Mouse (Mus musculus) heart, postnatal 4 days (tissue): Measurements from ENCODE around the gene Zfp341. TPM values are rescaled to one million over a fixed set of nuclear protein-coding genes. Genes with fewer than 3 reads are reported as not detected.

Experiments used
- DNase-seq: peaks from one replicate; pipeline ENCODE4 v3.0.0; 2021
- total RNA-seq, 2 experiments: library from RNA; stranded (reverse); gene quantifications; 2 replicates each; pipeline ENCODE4 v1.2.3; 2021

Gene Zfp341
- total RNA-seq, 2 experiments from 2014 or later = 2.4 TPM

DNA sequence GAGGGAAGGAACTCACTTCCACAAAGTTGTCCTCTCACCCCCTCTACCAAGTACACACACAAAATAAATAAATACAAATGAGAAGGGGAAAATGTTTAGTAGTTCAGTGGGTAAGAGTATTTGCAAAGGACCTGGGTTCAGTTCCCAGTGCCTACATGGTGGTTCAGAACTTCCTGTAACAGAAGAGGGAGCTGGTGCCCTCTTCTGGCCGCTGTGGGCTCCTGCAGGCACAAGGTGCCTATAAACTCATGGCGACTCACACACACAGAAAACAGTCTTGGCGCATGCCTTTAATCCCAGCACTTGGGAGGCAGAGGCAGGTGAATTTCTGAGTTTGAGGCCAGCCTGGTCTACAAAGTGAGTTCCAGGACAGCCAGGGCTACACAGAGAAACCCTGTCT lies 25.4 kb downstream of the Zfp341 start:
- no peak for DNase-seq

DNA sequence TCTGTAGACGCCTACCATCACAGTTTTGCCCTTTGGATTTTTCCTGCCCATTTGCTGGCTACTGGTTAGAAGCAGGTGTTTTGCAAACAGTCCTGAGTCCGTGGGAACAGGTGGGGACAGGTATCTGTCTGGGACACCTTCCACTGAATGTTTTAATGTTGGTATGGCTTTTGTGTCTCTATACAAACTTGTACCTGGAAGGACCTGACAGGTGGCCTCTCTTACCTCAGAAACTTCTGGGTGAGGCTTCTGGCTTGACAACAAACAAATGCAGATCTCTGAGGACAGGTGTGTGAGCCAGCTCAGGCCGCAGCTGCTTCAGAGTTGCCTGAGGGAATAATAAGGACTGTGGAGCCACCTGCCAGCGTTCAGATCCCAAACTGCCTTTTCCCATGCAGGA lies 26.0 kb downstream of the Zfp341 start:
- no peak for DNase-seq

DNA sequence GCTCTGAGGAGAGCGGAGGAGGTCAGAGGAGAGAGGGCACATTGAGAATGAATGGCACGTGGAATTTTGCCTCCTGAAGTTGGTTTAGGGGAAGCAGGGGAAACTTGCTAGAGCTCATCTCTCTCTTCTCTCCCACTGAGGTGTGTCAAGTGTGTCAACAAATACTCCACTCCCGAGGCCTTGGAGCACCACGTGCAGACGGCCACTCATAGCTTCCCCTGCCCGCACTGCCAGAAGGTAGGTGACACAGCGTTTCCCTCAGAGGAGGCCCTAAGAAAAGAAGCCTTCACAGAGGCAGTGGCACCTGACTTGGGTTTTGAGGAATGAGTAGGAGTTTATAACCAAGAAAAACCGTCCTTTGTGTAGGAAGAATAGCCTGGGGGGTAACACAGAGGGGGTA lies 28.1 kb downstream of the Zfp341 start:
- no peak for DNase-seq

DNA sequence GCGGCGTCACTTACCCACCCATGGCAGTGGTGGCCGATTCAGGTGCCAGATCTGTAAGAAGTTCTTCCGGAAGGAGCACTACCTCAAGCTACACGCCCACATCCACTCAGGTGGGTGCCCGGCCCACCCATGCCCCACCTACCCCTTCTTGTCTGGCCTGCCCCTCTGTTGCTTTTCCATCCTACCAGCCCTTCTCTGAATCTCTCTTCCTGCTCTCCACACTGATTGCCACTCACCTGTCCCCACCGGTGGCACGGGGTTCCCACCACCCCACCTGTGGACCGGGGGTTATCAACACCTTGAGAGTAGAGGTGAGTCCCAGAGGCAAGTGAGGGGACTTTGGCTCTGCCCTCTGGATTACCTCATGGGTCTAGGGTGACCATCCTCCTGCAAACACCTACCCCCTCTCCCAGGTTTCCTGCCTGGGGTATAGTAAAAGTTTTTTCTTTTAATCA lies 28.9 kb downstream of the Zfp341 start:
- DNase-seq = no peak

DNA sequence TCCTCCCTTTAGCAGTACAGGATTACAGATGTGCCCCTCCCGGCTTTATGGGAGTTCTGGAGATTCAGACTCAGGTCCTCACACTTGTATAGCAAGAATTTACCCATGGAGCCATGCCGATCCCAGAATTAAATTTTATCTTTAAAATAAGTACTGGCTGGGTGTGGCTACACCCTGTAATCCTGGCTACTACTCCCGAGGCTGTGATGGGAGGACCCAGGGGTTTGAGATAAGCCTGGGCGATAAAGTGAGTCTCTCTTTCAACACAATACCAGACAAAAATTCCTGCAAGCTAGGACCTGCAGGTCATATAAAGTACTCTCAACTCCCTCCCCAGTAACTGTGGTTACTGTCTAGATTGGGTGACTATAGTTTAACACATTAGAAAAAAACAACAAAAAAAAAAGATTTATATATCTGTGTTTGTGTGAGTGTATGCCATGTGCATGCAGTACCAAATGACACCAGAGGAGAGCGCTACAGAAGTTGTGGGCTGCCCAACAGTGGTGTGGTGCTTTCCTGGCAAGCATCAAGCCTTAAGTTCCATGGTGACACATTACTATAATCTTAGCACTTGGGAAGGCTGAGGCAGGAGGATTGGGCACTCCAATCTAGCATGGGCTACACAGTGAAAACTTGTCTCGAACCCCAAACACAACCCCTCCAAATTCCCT lies 29.8 kb downstream of the Zfp341 start:
- no peak for DNase-seq

DNA sequence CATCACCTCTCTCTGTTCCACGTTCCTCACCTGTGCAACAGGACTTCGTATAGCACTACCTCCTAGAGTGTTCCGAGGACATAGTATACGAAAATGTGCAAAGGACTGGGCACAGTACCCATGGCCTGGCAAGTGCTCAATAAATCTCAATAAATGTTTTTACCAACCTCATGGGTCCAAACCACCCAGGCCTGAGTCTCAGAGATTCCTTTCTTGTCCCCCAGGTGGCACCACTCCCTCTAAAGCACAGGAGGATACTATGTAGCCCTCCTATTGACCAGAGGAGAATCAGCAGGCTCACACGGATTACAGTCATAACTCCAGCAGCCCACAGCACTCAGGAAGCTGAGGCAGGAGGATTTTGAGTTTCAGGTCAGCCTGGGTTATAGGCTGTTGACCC lies 33.5 kb downstream of the Zfp341 start:
- peak; percentile 44 for DNase-seq

DNA sequence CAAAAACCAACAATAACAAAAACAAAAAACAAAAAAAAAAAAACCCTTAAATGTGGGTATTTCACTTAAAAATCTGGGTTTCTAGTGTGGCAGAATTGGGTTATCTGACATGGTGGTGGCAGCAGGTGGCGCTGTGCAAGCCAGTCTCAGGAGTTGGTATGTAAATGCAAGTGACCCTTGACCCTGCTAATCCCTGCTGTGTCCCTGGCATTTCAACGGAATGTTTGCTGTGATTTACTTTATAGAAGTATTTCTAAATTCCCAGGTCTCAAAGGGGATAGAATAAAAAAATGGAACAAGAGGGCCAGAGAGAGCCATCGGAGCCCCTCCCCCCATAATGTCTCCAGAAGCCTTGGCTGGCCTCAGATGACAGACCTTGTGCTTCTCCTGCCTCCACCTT lies 35.0 kb downstream of the Zfp341 start:
- no peak for DNase-seq

DNA sequence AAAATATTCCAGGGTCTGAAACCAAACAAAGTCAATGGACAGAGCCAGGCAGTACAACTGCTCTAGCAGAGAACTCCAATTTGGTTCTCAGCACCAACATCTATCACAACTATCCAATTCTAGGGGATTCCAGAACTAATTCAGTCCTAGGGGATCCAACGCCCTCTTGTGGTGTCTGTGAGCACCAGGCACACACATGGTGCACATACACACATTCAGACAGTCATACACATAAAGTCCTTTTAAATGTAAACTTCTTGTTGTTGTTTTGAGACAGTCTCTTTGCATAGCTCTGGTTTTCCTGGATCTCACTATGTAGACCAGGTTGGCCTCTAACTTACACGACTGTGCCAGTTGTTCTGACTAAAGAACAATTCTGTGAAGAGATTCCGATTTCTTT lies 37.3 kb downstream of the Zfp341 start:
- no peak for DNase-seq

DNA sequence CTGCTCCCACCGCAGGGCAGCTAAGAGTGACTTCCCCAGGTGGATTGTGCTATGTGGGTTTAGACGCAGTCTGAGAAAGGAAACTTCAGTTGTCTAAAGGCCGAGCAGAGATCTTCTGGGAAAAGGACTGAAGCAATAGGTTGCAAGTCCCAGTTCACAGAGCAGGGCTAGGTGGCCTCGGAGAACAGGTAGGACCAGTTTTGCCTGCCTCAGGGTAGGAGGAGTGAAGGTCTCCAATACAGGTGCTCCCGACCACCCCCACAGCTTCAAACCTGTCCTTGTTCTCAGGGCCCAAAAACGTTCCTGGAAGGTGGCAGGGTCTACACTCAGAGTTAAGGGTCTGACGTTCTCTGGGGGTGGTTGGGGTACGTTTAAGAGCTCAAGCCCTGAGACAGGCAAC lies 38.3 kb downstream of the Zfp341 start, which contains the start of gene Chmp4b:
Gene Chmp4b (plus strand): TSS at position 343 of the 400 bp plus-strand sequence.
- no peak for DNase-seq

DNA sequence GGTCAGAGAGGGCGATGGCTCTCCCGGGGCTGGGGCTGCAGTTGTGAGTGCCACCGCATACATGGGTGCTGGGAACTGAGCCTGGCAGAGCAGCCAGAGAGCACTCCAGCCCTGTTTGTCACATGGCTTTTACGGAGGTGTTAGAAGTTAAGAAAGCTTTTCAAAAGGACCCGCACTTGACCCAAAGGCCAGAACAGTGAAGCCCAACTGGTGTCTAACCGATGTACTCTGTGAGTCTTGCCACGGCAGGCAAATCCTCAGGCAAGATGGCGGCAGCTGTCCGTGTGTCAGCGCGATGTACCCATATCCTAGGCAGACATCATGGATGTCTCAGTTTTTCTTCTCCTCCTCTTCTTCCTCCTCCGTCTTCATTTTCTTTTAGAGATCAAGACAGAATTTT lies 41.9 kb downstream of the Zfp341 start:
- no peak for DNase-seq

DNA sequence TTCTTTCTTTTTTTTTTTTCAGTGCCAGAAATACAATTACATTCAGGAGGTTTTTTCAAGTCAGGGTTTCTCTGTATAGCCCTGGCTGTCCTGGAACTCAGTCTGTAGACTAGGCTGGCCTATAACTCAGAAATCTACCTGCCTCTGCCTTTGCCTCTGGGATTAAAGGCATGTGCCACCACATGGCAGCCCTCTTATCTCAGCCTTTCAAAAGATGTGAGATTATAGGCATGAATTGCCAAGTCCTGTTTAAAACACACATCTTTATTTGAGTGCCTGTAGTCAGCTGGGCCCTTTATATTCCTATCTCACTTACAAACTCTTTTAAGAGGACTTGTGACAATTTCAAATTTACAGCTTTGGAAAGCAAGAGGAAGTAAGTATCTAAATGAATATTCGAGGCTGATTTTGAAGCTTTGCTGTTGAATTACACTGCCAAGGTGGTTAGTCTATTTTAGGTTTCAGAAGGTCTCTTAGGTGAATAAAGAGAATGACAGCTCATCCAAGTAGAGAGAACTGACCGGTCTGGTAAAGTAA lies 42.8 kb downstream of the Zfp341 start:
- no peak for DNase-seq

DNA sequence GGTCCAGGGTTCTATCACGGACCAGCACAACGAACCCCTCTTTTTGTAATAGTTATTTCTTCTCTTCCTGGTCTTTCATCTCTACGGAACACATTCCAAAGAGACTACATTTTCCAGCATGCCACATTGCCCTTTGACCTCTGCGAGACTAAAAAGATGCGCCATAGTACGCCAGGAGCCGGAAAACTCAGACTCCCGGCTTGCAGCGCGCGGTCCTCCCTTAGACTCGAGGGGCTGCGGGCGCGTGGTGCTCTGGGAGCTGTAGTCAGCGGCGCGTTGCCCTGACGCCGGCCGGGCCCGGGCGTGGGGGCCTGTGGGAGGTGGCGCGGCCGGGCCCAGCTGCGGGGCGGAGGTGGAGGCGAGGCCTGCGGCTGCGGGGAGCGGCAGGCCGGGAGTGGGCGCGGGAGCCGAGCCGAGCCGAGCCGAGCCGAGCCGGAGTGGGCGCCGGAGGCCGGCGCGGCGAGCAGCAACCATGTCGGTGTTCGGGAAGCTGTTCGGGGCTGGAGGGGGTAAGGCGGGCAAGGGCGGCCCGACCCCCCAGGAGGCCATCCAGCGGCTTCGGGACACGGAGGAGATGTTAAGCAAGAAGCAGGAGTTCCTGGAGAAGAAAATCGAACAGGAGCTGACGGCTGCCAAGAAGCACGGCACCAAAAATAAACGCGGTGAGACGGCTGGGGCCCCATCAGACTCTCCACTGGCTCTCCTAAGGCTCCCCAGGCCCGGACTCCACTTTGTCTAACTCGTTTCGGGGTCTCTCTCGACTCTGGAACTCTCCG lies 43.8 kb downstream of the Zfp341 start:
- DNase-seq = peak; percentile 97

DNA sequence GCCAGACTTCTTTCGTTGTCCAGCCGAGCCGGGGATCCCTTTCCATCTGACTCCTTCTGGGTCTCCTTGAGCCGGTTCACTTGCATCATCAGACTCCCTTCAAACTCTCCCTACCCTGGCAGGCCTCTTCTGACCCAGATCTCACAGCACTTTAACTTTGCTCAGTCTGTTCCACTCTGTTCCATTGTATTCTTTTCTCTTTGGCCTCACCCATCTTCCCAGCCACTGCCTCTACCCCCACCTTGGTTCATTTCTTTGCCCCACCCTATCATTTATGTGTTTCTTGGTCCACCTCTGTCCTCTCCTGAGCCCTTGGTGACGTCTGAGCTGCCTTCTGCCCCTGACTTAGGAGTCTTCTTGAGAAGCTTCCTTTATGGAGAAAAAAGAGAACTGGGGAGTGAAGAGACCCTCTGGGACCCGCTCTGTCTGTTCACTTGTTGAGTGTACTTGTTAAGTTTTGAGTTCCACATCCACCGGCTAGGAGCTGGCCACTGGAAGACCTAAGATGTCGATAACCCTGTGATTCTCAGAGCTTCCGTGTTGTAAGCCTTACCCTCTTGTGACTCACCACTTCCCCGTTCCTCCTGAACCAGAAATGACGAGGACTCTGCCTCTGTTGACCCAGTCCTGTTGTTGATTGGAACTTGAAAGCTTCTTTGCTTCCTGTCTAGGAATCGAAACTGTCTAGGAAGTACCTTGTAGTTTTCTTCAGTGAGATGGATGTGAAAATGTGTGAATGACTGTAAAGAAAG lies 44.6 kb downstream of the Zfp341 start:
- DNase-seq = peak; percentile 29

DNA sequence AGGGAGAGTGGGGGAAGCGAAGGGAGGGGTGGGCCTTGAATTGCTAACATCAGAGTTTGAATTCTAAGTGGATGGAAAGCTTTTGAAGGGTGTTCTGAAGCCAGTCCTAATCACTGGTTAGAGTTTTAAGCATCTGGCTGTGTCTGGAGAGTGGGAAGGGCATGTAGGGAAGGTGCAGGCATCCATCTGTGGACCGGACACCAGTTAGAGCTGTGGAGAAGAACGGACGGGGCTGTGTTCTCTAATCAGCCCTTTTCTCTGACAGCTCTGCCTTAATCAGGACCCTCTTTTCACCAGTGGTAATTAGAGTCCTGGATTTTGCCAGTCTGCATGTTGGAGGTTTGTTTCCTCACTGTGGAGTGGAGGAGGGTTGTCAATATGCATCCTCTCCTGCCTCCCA lies 46.0 kb downstream of the Zfp341 start:
- DNase-seq = no peak

DNA sequence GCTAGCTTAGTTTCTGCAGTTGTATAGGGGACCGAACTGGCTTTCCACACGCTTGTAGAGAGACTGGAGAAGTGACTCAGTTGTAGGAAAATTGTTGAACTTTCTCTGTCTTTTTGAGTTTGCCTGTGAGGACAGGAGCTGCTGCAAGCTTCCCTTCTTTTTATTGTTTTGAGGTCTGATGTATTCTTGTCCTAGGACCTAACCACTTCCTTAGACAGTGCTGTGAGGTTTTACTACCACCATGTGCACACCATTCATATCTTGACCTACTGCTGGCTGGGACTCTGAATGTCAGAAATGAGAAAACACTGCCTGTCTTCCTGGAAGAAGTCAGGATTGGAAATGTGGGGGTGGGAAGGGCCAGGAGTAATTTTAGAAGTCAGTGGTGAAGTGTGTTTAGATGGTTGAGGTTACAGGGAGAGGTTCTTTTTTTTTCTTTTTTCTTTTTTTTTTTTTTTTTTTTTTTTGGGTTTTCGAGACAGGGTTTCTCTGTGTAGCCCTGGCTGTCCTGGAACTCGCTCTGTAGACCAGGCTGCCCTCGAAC lies 46.5 kb downstream of the Zfp341 start:
- no peak for DNase-seq

DNA sequence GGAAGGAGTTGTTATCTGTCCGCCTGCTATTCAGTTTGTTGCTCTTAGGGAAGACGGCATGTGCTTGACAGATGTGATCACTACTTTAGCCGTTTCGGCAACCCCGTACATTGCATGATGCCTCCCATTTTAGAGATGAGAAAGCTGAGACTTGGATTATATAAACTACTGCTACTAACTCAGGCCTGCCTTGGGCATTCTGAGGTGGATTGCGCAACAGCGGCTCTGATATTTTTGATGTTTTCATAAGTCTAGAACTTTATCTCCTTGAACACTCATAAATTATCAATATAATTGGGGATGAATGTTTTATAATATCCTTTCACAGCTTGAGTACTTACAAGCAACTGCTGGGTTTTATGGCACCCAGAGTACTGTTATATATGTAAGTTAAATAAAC lies 55.6 kb downstream of the Zfp341 start:
- no peak for DNase-seq

DNA sequence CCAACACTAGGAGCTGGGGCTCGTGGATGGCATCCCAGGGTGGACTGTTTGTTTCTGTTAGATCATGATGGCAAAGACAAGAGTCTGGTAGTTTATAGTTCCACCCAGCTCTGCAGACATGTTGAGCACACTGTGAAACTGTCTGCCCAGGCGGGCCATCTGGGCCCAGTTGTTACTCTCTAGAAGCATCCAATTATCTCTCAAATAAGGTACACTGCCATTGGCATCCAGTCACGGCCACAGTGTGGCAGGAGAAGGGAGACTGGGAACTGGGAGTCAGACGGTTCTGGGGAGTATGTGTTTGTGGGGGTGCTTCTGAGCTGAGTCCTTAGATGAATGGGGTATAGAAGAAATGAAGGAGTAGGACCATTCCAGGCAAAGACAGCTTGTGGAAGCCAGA lies 57.0 kb downstream of the Zfp341 start:
- DNase-seq = no peak

DNA sequence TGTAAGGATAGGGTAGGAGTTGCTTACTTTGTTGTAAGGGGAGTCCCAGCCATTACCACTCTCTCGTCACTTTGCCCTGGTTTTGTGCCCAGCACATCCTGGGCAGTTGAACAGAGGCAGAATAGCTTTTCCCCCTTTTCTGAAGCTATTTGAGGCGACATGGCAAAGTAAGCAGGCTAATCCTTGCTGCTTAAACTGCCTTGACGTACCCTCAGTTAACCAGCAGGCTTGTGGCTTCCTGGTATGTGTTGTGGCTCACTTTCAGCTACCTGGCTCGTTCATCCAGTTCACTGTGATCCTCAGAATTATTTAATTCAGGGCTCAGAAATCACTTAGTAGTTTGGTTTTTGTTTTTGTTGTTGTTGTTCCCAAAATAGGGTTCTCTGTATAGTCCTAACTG lies 57.6 kb downstream of the Zfp341 start:
- DNase-seq = no peak

DNA sequence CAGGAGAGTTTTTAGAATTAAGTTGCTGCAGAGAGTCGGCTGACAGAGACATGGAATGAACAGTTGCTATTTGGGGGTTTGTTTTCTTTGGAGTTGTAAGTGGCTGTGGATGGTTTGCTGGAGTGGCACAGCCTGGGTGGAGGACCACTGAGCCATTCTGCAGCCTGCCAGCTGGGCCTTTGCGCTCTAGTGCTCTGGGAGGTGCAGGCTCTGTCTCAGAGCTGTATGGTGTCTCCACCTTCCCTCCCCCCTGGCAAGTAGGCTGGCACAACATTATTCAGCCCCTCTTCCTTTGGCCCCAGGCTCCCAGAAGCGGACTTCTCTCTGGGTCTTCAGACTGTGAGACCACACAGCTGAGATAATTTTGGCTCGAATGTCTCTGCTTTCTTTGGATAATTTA lies 60.9 kb downstream of the Zfp341 start:
- no peak for DNase-seq

DNA sequence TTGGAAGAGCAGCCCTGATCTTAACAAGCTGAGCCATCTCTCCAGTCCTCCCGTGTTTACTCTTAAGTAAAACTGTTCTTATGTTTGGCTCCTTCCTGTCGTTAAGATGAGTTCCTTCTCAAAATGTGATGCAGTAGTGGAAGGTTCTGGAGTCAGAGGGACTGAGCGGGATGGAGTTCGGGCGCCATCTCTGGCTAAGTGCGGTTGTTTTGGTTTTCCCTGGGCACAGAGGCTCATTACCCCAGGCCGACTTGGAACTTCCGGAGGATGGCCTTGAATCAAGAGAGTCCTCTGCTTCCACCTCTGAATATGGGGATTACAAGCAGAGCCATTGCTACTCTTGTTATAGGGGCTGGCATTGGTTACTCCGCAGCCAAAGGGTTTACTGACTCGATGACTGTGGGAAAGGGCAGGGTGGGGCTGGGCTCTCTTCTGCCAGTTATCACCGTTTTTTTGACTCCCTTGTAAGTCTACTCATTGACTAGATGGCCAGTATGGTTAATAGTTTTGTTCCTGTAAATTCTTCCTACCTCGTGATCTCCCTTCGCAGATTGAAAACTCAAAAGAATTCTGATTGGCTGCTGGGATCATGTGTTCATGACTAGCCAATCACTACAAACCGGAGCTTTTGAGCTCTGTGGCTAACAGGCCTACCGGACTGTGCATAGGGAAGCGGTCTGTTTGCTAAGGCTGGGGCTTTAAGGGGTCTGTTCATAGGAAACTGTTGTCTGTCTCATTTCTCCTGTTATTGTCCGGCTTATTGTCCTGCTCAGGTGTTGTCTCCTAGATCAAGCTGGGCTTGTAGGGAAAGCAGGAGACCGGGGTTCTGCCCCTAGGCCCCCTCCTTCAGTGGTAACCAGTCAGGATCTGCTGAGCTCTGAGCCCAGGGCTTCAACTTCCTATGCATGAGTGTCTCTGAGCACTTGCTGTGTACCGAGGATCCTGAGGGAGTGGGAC lies 63.8 kb downstream of the Zfp341 start:
- peak; percentile 52 for DNase-seq

DNA sequence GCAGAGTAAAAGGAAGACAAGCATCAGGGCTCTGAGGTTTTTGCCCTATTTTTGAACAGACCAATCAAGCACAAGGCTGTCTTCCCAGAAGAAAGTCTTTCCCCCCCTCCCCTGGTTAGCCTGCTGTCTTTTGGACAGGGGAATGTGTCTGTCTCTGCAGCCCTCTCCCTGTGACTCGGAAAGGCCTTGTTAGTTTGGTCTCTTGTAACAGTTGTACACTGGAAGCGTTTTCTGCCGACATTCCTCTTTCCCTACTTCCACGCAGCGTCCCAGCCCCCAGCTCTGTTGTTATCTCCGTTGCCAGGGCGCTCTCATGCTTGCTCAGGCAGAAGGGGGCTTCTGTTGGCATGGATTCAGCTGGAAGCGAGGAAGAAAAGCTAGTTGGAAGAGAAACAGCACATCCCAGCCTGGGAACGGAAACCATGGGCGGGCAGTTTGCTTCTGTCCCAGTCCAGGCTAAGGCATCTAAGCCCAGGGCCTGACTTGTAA lies 64.6 kb downstream of the Zfp341 start:
- peak; percentile 83 for DNase-seq
